Mouse (Mus musculus) forebrain, postnatal 0 days (tissue): ENCODE data around the gene Zfyve26. TPM values are rescaled to one million over a fixed set of nuclear protein-coding genes. Genes with fewer than 3 reads are reported as not detected.

Experiments used
- ATAC-seq: fragments of 200-750 bp; cut with Nextera tagmentation; 2 replicates; pipeline ENCODE4 v1.8.0; 2017; ENCODE audit warnings: mild to moderate bottlenecking, moderate library complexity
- DNase-seq: peaks from one replicate; pipeline ENCODE4 v3.0.0-alpha.2; 2015
- H3K27ac ChIP-seq: fragments of 300-500 bp; sonication (generic); 2 replicates; pipeline ENCODE4 v1.5.1; 2014; ENCODE audit warnings: low read depth, mild to moderate bottlenecking, antibody characterized with exemption, low read length, moderate library complexity, mixed read lengths
- H3K27me3 ChIP-seq: fragments of 300-500 bp; sonication (generic); 2 replicates; pipeline ENCODE4 v1.6.1; 2014; ENCODE audit warnings: mild to moderate bottlenecking, low read length, mixed read lengths; ENCODE audit not compliant: insufficient read depth
- H3K36me3 ChIP-seq: fragments of 300-500 bp; sonication (generic); 2 replicates; pipeline ENCODE4 v1.6.1; 2014; ENCODE audit warnings: mild to moderate bottlenecking, moderate library complexity; ENCODE audit not compliant: insufficient read depth
- H3K4me1 ChIP-seq: fragments of 300-500 bp; sonication (generic); 2 replicates; pipeline ENCODE4 v1.6.1; 2014; ENCODE audit warnings: antibody characterized with exemption; ENCODE audit not compliant: insufficient read depth
- H3K4me2 ChIP-seq: fragments of 300-500 bp; sonication (generic); 2 replicates; pipeline ENCODE4 v1.6.1; 2014; ENCODE audit warnings: low read depth, mild to moderate bottlenecking, moderate library complexity
- H3K4me3 ChIP-seq: fragments of 300-500 bp; sonication (generic); 2 replicates; pipeline ENCODE4 v1.5.1; 2014; ENCODE audit warnings: low read depth, low read length, mixed read lengths
- H3K9ac ChIP-seq: fragments of 300-500 bp; sonication (generic); 2 replicates; pipeline ENCODE4 v1.6.1; 2014; ENCODE audit warnings: mild to moderate bottlenecking
- H3K9me3 ChIP-seq: fragments of 300-500 bp; sonication (generic); 2 replicates; pipeline ENCODE4 v1.6.1; 2016; ENCODE audit warnings: low read length
- CTCF ChIP-seq: sonication (generic); IDR thresholded peaks from 2 replicates; pipeline ENCODE4 v1.5.1; 2016; ENCODE audit warnings: antibody characterized with exemption, control low read depth, low read depth
- WGBS: fragments of 180-500 bp; shearing (Covaris S2); extraction: QIAGEN DNeasy Blood & Tissue Kit; methylation state at CpG from one replicate; pipeline ENCODE4 v1.1.7; 2014; 5-methylcytosine and 5-hydroxymethylcytosine counted together
- polyA plus RNA-seq: library from polyadenylated mRNA; unstranded; fragments of >200 nt; fragmentation: Nextera tagmentation; extraction: Ambion mirVana; gene quantifications from 2 replicates; pipeline ENCODE4 v1.2.1, GENCODE M21; 2015
- total RNA-seq: library from RNA; depleted of rRNA; stranded (reverse); fragments of >200 nt; gene quantifications from 2 replicates; pipeline ENCODE4 v1.2.3, GENCODE M21; 2014

The Zfyve26 gene
- total and polyA plus RNA-seq, 2 experiments from 2014 or later: 4.4 to 25.2 TPM

DNA sequence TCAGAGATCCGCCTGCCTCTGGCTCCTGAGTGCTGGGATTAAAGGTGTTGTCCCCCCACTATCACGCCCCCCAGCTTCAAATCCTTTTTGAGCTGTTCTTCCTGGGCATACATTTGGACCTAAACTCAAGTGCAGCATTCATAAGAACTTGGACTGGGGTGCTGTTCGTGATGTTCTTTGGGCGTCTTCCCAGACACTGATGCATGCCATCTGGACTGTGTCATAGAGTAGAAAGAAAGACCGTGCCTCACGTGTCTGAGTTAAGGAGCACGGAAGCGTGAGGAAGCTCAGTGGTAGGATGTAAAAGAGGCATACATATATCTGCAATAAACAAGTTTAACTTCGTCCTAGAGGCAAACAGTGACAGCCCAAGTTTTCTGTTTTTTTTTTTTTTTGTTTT lies 5.7 kb upstream of the Zfyve26 start:
- no peak overlapping the region for H3K27ac ChIP-seq
- H3K4me2 ChIP-seq: no peak overlapping the region
- no peaks in the 10 kb centered on the region for H3K9me3 ChIP-seq
- TF ChIP-seq CTCF: no peak
- WGBS: 69% methylated on average over 9 of the region's 9 CpGs
- H3K9ac ChIP-seq: no peak overlapping the region
- H3K4me1 ChIP-seq: no peaks in the 10 kb centered on the region
- no peaks in the 10 kb centered on the region for H3K27me3 ChIP-seq
- DNase-seq (no peak), ATAC-seq (no peak)
- no peak overlapping the region for H3K4me3 ChIP-seq
- H3K36me3 ChIP-seq: no peaks in the 10 kb centered on the region

DNA sequence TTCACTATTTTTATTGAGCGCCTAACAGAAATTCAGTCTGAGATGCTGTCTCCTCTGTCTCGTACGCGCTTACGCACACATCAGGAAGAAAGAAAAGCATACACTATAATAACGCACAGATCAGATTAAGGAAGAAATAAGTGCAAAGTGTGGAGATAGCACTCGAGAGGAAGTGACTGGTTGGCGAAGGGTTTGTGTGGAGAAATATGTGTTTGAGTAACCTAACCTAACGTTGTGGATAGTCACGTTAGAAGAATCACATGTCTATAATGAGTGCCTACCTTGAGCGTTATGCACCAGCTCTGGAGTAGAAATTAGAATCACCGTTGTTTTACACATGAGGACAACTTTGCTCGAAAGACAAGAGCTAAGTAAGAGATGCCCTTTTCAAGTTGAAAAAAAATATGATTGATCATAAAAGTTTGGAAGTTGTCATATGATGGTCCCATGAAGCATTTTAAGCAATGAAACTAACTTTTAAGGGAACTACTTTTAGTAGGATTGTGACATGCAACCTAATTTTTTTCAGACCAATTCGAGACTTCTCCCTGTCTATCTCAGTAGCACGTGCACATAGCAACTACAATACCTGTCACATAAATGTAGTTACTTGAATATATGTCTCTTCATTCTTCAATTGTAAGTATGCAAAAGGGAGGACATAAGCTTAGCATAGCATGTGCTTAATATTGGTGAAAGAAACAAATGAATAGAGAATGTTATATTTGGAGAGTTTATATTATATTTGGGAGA lies 2.0 kb upstream of the Zfyve26 start:
- H3K36me3 ChIP-seq: no peaks in the 10 kb centered on the region
- no peaks in the 10 kb centered on the region for H3K27me3 ChIP-seq
- no peak overlapping the region for H3K9ac ChIP-seq
- no peaks in the 10 kb centered on the region for H3K9me3 ChIP-seq
- no peak for ATAC-seq
- no peak overlapping the region for H3K27ac ChIP-seq
- H3K4me3 ChIP-seq: 0 out of 2 replicates have a peak overlapping the region, but pooled peaks have one; percentile 61
- no peak for DNase-seq
- WGBS: 13% methylated on average over 15 of the region's 15 CpGs
- H3K4me2 ChIP-seq: peak overlapping the region; percentile 79
- H3K4me1 ChIP-seq: peaks cover 3% of the 10 kb centered on the region; the same call in 1 of the 2 replicates
- TF ChIP-seq CTCF: no peak

DNA sequence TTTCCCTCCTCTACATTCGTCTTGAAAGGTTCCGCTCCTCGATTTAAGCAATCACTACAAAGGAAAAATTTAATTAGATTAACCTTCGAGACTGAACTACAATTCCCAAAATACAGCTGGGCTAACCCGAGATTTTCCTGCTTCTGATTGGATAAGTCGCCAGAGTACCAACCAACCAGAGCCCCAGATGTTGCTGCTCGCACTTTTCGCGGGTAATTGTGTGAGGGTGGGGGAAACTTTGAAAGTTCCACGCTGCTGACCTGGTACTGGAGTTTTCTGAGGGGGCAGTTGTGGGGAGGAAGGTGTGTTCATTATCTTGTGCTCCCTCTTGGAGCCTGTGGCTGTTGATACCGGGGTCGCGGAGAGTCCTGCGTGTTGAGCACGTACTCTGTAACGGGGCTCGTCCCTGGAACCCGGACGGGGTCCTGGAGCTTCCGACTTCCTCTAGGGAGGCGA lies 1.0 kb upstream of the Zfyve26 start, which contains the start of gene Rad51b:
Gene Rad51b, plus strand, starts transcription at position 162 of the 456 bp plus-strand sequence.
- peak within 1 kb of the TSS; percentile 42 for H3K9ac ChIP-seq
- TF ChIP-seq CTCF: no peak
- no peaks in the 10 kb centered on the region for H3K9me3 ChIP-seq
- peaks cover 3% of the 10 kb centered on the region; the same call in 1 of the 2 replicates for H3K4me1 ChIP-seq
- peak; percentile 88 for DNase-seq
- under 1% methylated on average over 21 of the region's 21 CpGs for WGBS
- no peaks in the 10 kb centered on the region for H3K36me3 ChIP-seq
- H3K27ac ChIP-seq: peak within 1 kb of the TSS; percentile 54; the same call in 1 of the 2 replicates
- H3K4me3 ChIP-seq: peak within 1 kb of the TSS; percentile 61
- ATAC-seq: peak; percentile 86
- H3K27me3 ChIP-seq: no peaks in the 10 kb centered on the region
- H3K4me2 ChIP-seq: peak within 1 kb of the TSS; percentile 79

DNA sequence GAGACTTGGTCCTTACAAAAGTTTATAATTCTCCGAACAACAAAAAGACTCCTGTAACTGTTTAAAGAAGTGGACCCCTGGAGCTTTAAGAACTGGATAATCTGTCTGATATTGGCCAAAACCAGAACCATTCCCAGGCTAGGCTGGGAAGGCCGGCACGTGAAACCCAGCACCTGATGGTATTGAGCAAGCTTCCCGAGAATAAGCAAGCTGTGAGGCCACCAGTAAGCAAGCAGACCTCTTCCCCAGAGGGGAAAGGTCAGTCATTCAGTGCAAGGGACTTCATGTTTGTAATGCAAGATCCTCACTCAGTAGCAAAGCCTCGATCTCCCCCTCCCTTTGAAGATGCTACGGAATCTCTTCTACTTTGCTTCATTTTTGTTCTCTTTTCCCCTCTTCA lies 3.2 kb downstream of the Zfyve26 start:
- H3K9me3 ChIP-seq: no peaks in the 10 kb centered on the region
- DNase-seq: no peak
- 85% methylated on average over 6 of the region's 6 CpGs for WGBS
- H3K27ac ChIP-seq: no peak overlapping the region
- no peak for TF ChIP-seq CTCF
- no peaks in the 10 kb centered on the region for H3K27me3 ChIP-seq
- H3K4me2 ChIP-seq: no peak overlapping the region
- no peak for ATAC-seq
- H3K4me3 ChIP-seq: no peak overlapping the region
- peaks cover 3% of the 10 kb centered on the region; the same call in 1 of the 2 replicates for H3K4me1 ChIP-seq
- H3K9ac ChIP-seq: no peak overlapping the region
- peaks cover 13% of the 10 kb centered on the region for H3K36me3 ChIP-seq

DNA sequence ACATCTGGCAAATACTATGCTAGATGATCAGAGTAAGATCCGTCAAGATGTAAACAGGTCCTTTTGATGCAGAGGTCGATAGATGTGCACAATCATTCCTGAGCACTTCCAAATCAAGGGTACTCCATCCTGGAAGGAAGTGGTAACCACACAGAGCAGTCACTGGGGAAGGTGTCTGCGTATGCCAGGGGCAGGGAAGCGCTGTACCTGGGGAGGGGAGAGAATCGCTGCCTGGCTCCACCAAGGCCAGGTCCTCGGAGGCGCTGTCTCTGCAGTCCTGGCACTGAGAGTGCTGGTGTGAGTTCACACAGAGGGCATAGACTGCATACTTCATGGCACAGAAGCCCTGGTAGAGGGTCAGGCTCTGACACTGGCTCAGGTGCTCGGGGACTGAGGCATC lies 13.5 kb downstream of the Zfyve26 start:
- H3K9ac ChIP-seq: no peak overlapping the region
- H3K4me1 ChIP-seq: no peaks in the 10 kb centered on the region
- 93% methylated on average over 8 of the region's 8 CpGs for WGBS
- no peak for ATAC-seq
- TF ChIP-seq CTCF: no peak
- peaks cover 87% of the 10 kb centered on the region for H3K36me3 ChIP-seq
- DNase-seq: no peak
- no peaks in the 10 kb centered on the region for H3K27me3 ChIP-seq
- H3K9me3 ChIP-seq: no peaks in the 10 kb centered on the region
- no peak overlapping the region for H3K4me2 ChIP-seq
- H3K4me3 ChIP-seq: no peak overlapping the region
- no peak overlapping the region for H3K27ac ChIP-seq

DNA sequence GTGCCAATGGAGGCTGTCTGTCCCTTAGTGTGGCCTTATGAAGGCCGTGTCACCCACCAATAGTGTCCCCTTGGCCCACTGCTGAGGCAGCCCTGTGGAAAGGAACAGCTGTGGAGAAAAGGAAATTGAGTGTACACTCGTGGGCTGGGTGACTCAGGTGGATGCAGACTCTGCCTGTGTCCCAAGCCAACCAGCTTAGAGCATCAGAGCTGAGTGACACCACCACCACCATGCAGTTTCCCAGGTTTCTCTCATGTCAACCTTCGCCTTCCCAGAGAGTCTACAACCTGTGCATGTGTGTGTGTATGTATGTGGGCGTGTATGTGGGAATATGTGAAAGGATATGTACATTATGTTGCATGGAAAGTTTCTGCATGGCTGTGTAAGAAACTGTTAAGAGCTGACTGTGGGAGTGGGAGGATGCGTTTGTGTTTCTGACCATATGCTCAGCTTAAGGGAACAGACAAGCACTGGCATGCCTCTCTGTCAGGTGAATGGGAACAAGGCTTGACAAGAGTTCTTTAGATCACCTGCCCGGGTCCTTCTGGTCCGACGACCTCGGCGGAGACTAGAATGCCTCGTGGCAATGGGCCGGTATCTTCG lies 16.5 kb downstream of the Zfyve26 start:
- 94% methylated on average over 13 of the region's 13 CpGs for WGBS

DNA sequence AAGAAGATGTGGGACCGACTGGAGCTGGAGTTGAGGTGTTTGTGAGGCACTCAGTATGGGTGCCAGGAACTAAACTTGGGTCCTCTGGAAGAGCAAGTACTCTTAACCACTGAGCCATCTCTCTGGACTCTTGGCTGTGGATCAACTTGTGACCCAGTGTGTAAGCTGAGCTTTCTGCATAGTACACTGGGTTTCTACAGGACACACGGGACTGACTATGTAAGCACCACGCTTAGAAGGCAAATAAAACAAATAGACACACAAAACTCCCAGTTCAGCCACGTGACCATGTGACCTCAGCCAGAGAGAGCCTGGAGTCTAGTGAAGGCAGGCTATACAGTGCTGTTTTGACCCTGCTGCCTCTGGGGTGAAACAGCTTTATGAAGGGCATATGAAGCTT lies 23.5 kb downstream of the Zfyve26 start:
- TF ChIP-seq CTCF: no peak
- no peak overlapping the region for H3K9ac ChIP-seq
- H3K4me1 ChIP-seq: no peaks in the 10 kb centered on the region
- ATAC-seq (no peak), DNase-seq (no peak)
- H3K4me3 ChIP-seq: no peak overlapping the region
- H3K9me3 ChIP-seq: no peaks in the 10 kb centered on the region
- peaks cover 88% of the 10 kb centered on the region for H3K36me3 ChIP-seq
- no peak overlapping the region for H3K4me2 ChIP-seq
- WGBS: 93% methylated on average over 4 of the region's 4 CpGs
- H3K27ac ChIP-seq: no peak overlapping the region
- no peaks in the 10 kb centered on the region for H3K27me3 ChIP-seq

More for the DNA sequence above, 16.5 kb downstream of the Zfyve26 start:
- H3K4me3 ChIP-seq: no peak overlapping the region
- H3K4me1 ChIP-seq: no peaks in the 10 kb centered on the region
- no peaks in the 10 kb centered on the region for H3K9me3 ChIP-seq
- H3K9ac ChIP-seq: no peak overlapping the region
- H3K4me2 ChIP-seq: no peak overlapping the region
- H3K36me3 ChIP-seq: peaks cover 88% of the 10 kb centered on the region
- DNase-seq (no peak), ATAC-seq (no peak)
- no peak for TF ChIP-seq CTCF
- no peak overlapping the region for H3K27ac ChIP-seq
- no peaks in the 10 kb centered on the region for H3K27me3 ChIP-seq
